In the genomic region with DNA sequence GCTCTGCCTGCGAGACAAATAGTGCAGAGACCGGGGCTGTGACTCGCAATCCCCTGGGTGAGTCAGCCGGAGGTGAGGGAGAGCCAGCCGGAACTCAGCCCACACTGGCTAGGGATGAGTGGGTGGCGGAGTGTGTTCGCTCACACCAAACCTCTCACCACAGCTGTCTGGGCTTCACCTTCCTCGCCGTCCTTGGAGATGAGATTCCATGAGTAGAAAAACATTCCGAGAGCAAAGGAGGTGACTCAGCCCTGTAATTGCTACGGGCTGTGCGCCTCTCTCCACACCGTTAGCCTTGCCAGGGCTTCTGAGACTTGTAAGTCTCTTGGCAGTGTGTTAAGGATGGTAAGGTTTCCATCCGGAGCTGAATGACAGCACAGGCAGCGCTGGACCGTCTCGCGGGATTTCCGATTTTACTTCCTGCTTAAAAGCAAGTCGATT, we compare ENCODE assay signal across 9 mouse cellular contexts.
DNase-seq lines count a peak whose midpoint lies in the region; ATAC-seq and TF ChIP-seq lines count a peak whose summit lies in the region.
"Had no signal": no experiment of that assay in that cellular context is flagged by ENCODE, and none has a peak within 500 bp of the region (broad histone marks: within the 10 kb centered on the region; RNA-seq: fewer than 3 reads in every experiment).

No protein-coding gene starts in this region.

- H3K4me2 ChIP-seq in lung, embryonic 15.5 days: peak overlapping the region; percentile 14
- no peak overlapping the region for H3K4me2 ChIP-seq in lung, postnatal 0 days (replicated peaks; ENCODE audit: low read depth, low read length)
- H3K4me2 ChIP-seq in heart, embryonic 13.5 days: peak overlapping the region; percentile 54
- no peak overlapping the region for H3K4me2 ChIP-seq in intestine, embryonic 16.5 days (ENCODE audit: low read depth, low read length)

- no peak for TF ChIP-seq EP300 in lung, postnatal 0 days (IDR thresholded peaks at IDR 0.05)

- no peaks in the 10 kb centered on the region for H3K9me3 ChIP-seq in lung, embryonic 15.5 days
- no peaks in the 10 kb centered on the region for H3K9me3 ChIP-seq in lung, postnatal 0 days (ENCODE audit: low read length)
- H3K9me3 ChIP-seq in embryonic facial prominence, embryonic 10.5 days: no peaks in the 10 kb centered on the region
- no peaks in the 10 kb centered on the region for H3K9me3 ChIP-seq in heart, embryonic 13.5 days
- H3K9me3 ChIP-seq in intestine, embryonic 16.5 days (ENCODE audit: control insufficient read depth, low read length): no peaks in the 10 kb centered on the region

- no peak for DNase-seq in lung, postnatal 0 days (ENCODE audit: low spot score)
- DNase-seq in embryonic facial prominence, embryonic 10.5 days (ENCODE audit: low spot score): peak; percentile 9
- peak; percentile 44 to 51 for DNase-seq in right cerebral cortex, postnatal 36 days (ENCODE audit: low spot score in 2 of 2)
- DNase-seq in T-cell, adult 2 months (ENCODE audit: low spot score): no peak
- no peak for DNase-seq in embryo, embryonic 10 days (ENCODE audit: low spot score)

- WGBS in lung, embryonic 15.5 days: 61% methylated on average over 20 of the region's 20 CpGs
- WGBS in lung, postnatal 0 days: 66% methylated on average over 20 of the region's 20 CpGs
- 79% methylated on average over 20 of the region's 20 CpGs for WGBS in embryonic facial prominence, embryonic 10.5 days
- 60% methylated on average over 20 of the region's 20 CpGs for WGBS in heart, embryonic 13.5 days
- WGBS in intestine, embryonic 16.5 days: 84% methylated on average over 20 of the region's 20 CpGs

- H3K9ac ChIP-seq in lung, embryonic 15.5 days: no peak overlapping the region
- no peak overlapping the region for H3K9ac ChIP-seq in lung, postnatal 0 days (replicated peaks; ENCODE audit: low read depth)
- H3K9ac ChIP-seq in heart, embryonic 13.5 days: peak overlapping the region; percentile 40; the same call in 1 of the 2 replicates
- H3K9ac ChIP-seq in intestine, embryonic 16.5 days (ENCODE audit: low read depth, low read length): no peak overlapping the region

- H3K27me3 ChIP-seq in lung, embryonic 15.5 days: no peaks in the 10 kb centered on the region
- no peaks in the 10 kb centered on the region for H3K27me3 ChIP-seq in lung, postnatal 0 days (replicated peaks; ENCODE audit: insufficient read depth, low read length)
- no peaks in the 10 kb centered on the region for H3K27me3 ChIP-seq in embryonic facial prominence, embryonic 10.5 days (replicated peaks; ENCODE audit: low read depth, poor library complexity, severe bottlenecking)
- no peaks in the 10 kb centered on the region for H3K27me3 ChIP-seq in heart, embryonic 13.5 days (replicated peaks)
- H3K27me3 ChIP-seq in intestine, embryonic 16.5 days (replicated peaks; ENCODE audit: control insufficient read depth, insufficient read depth, low read length): no peaks in the 10 kb centered on the region

- H3K27ac ChIP-seq in lung, embryonic 15.5 days: no peak overlapping the region
- no peak overlapping the region for H3K27ac ChIP-seq in lung, postnatal 0 days (ENCODE audit: low read length)
- H3K27ac ChIP-seq in embryonic facial prominence, embryonic 10.5 days (replicated peaks): no peak overlapping the region
- H3K27ac ChIP-seq in heart, embryonic 13.5 days (replicated peaks): no peak overlapping the region
- H3K27ac ChIP-seq in intestine, embryonic 16.5 days (ENCODE audit: low read length): no peak overlapping the region
- H3K27ac ChIP-seq: macrophage had no signal

- H3K4me3 ChIP-seq in lung, embryonic 15.5 days: no peak overlapping the region
- H3K4me3 ChIP-seq in lung, postnatal 0 days (ENCODE audit: low read depth, low read length): no peak overlapping the region
- no peak overlapping the region for H3K4me3 ChIP-seq in embryonic facial prominence, embryonic 10.5 days
- peak overlapping the region; percentile 29 for H3K4me3 ChIP-seq in heart, embryonic 13.5 days
- H3K4me3 ChIP-seq in intestine, embryonic 16.5 days (ENCODE audit: low read length): no peak overlapping the region

- no peaks in the 10 kb centered on the region for H3K4me1 ChIP-seq in lung, embryonic 15.5 days
- no peaks in the 10 kb centered on the region for H3K4me1 ChIP-seq in lung, postnatal 0 days (ENCODE audit: insufficient read depth, low read depth, low read length)
- H3K4me1 ChIP-seq in embryonic facial prominence, embryonic 10.5 days: no peaks in the 10 kb centered on the region
- H3K4me1 ChIP-seq in heart, embryonic 13.5 days: 0 out of 2 replicates have a peak, but pooled peaks cover 9% of the 10 kb centered on the region
- no peaks in the 10 kb centered on the region for H3K4me1 ChIP-seq in intestine, embryonic 16.5 days (ENCODE audit: control insufficient read depth, insufficient read depth, low read length)

- ATAC-seq in lung, embryonic 15.5 days (ENCODE audit: borderline replicate concordance, extremely low read depth, low FRiP score, low TSS enrichment): no peak
- no peak for ATAC-seq in lung, postnatal 0 days
- no peak for ATAC-seq in heart, embryonic 13.5 days (ENCODE audit: extremely low read depth, insufficient number of reproducible peaks, low FRiP score, low TSS enrichment)
- no peak for ATAC-seq in intestine, embryonic 16.5 days

- no peak for TF ChIP-seq CTCF in lung, postnatal 0 days (IDR thresholded peaks at IDR 0.05)

- H3K36me3 ChIP-seq in lung, embryonic 15.5 days: no peaks in the 10 kb centered on the region
- no peaks in the 10 kb centered on the region for H3K36me3 ChIP-seq in lung, postnatal 0 days (ENCODE audit: insufficient read depth, low read length)
- H3K36me3 ChIP-seq in embryonic facial prominence, embryonic 10.5 days (replicated peaks): no peaks in the 10 kb centered on the region
- no peaks in the 10 kb centered on the region for H3K36me3 ChIP-seq in heart, embryonic 13.5 days
- H3K36me3 ChIP-seq in intestine, embryonic 16.5 days (ENCODE audit: control insufficient read depth, insufficient read depth, low read length): no peaks in the 10 kb centered on the region

Comparison
In these comparisons a context has a peak if more than half of its experiments do, and no peak if none do; other contexts are left out.
1. H3K4me2 ChIP-seq: peak in lung, embryonic 15.5 days (single experiment) and heart, embryonic 13.5 days (single experiment); none in lung, postnatal 0 days (single experiment) and intestine, embryonic 16.5 days (single experiment).
2. DNase-seq: peak in embryonic facial prominence, embryonic 10.5 days (single experiment) and right cerebral cortex, postnatal 36 days (2 of 2); none in lung, postnatal 0 days (single experiment), T-cell, adult 2 months (single experiment) and embryo, embryonic 10 days (single experiment).